Mouse (Mus musculus) kidney, postnatal 0 days (tissue): ENCODE data around the gene Tle3. TPM values are rescaled to one million over a fixed set of nuclear protein-coding genes. Genes with fewer than 3 reads are reported as not detected.
A peak's percentile ranks its signal among the peaks of the same experiment; 100 is the strongest.

Source experiments
- ATAC-seq: fragments of 200-750 bp; cut with Nextera tagmentation; replicated peaks from 2 replicates; pipeline ENCODE4 v1.8.0; 2017; ENCODE audit warnings: low read depth, moderate number of reproducible peaks, moderate TSS enrichment, moderate library complexity; ENCODE audit not compliant: low FRiP score
- DNase-seq: peaks from one replicate; pipeline ENCODE4 v3.0.0-alpha.2; 2016; ENCODE audit warnings: low spot score
- H3K27ac ChIP-seq: fragments of 300-500 bp; sonication (generic); 2 replicates; pipeline ENCODE4 v1.5.1; 2014; ENCODE audit warnings: mild to moderate bottlenecking
- H3K27me3 ChIP-seq: fragments of 300-500 bp; sonication (generic); 2 replicates; pipeline ENCODE4 v1.6.1; 2014; ENCODE audit warnings: low read length, mixed read lengths; ENCODE audit not compliant: insufficient read depth
- H3K36me3 ChIP-seq: fragments of 300-500 bp; sonication (generic); 2 replicates; pipeline ENCODE4 v1.6.1; 2014; ENCODE audit warnings: low read length, mixed read lengths; ENCODE audit not compliant: insufficient read depth
- H3K4me1 ChIP-seq: fragments of 300-500 bp; sonication (generic); replicated peaks from 2 replicates; pipeline ENCODE4 v1.6.1; 2014; ENCODE audit warnings: antibody characterized with exemption, low read length, mixed read lengths; ENCODE audit not compliant: insufficient read depth
- H3K4me2 ChIP-seq: fragments of 300-500 bp; sonication (generic); 2 replicates; pipeline ENCODE4 v1.6.1; 2014; ENCODE audit warnings: mild to moderate bottlenecking, low read length, moderate library complexity, mixed read lengths
- H3K4me3 ChIP-seq: fragments of 300-500 bp; sonication (generic); replicated peaks from 2 replicates; pipeline ENCODE4 v1.5.1; 2014; ENCODE audit warnings: low read depth, low read length
- H3K9ac ChIP-seq: fragments of 300-500 bp; sonication (generic); 2 replicates; pipeline ENCODE4 v1.6.1; 2014; ENCODE audit warnings: low read depth, low read length
- H3K9me3 ChIP-seq: fragments of 300-500 bp; sonication (generic); replicated peaks from 2 replicates; pipeline ENCODE4 v1.6.1; 2016; ENCODE audit warnings: low read length, inconsistent platforms, mixed read lengths
- CTCF ChIP-seq: IDR thresholded peaks from 2 replicates; pipeline ENCODE4 v1.5.1; 2016; ENCODE audit warnings: antibody characterized with exemption, low read depth, mild to moderate bottlenecking, moderate library complexity
- WGBS: fragments of 180-500 bp; shearing (Covaris S2); extraction: QIAGEN DNeasy Blood & Tissue Kit; methylation state at CpG from one replicate; pipeline ENCODE4 v1.1.7; 2014; 5-methylcytosine and 5-hydroxymethylcytosine counted together
- polyA plus RNA-seq: library from polyadenylated mRNA; unstranded; fragments of >200 nt; fragmentation: Nextera tagmentation; extraction: Ambion mirVana; gene quantifications from 2 replicates; pipeline ENCODE4 v1.2.1, GENCODE M21; 2015

Gene Tle3
- polyA plus RNA-seq, 1 experiment from 2014 or later, result 22.0 TPM

DNA sequence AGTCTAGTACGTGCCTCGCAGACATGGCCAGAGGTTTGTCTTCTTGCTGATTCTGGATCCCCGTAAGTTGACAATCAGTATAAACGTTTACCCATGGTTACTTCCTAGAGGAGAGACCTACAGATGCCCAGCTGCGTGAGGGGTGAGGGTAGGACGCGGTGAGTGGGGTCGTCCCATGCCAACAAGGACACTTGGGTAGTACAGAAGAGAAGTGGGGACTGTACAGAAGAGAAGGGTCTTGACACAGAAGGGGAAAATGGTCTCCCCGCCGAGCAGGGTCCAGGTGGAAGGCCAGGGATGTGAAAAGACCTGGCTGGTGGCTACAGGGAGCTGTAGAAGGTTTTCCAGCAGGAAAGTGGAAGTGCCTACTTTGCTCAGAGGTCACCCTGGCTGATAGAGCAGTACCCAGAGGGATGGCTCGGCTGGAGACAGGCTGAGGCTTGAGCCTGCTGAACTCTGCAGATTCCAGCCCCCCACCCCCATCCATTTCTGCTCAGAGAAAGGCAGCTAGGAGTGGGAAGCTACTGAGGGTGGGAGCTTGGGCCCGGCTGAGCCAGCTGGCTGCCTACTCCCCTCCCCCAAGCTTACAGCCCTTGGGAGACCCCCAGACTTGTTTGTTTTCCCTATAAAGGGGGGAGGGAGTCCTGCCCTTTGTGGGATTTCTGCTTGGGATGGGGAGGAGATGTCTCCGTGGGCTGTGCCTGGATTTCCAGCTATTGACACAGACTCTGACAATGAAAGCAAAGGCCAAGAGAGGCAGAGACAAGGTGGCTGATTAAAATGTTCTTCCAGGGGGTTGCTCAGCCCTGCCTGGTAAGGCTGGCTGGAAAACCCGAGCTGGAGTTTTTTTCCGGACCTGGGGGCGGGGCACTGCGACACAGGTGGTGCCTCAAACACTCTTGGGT is 11.2 kb upstream of the Tle3 start:
- no peak overlapping the region for H3K9ac ChIP-seq
- no peaks in the 10 kb centered on the region for H3K36me3 ChIP-seq
- H3K4me1 ChIP-seq, result peaks cover 22% of the 10 kb centered on the region
- H3K4me3 ChIP-seq, result no peak overlapping the region
- ATAC-seq (peak; percentile 77), DNase-seq (peak; percentile 89)
- H3K27me3 ChIP-seq, result no peaks in the 10 kb centered on the region
- peak overlapping the region; percentile 23; the same call in 1 of the 2 replicates for H3K4me2 ChIP-seq
- H3K9me3 ChIP-seq, result no peaks in the 10 kb centered on the region
- TF ChIP-seq CTCF, result no peak
- WGBS, result 34% methylated on average over 17 of the region's 17 CpGs
- no peak overlapping the region for H3K27ac ChIP-seq

DNA sequence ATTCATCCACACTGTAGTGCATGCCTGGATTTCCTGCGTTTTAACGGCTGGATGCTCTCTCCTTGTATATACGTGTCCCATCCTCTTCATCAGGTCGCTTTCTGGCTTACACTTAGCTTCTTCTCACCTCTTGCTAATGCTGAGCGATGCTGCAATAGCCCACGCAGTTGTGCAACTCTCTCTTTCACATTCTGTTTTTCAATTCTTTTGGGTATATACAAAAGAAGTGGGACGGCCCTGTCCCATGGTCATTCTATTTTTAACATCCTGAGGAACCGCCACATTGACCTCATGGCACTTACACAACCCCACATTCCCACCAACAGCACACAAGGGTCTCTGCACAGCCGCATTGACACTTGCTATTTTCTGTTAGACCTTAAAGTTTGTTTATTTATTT is 9.0 kb upstream of the Tle3 start:
- no peak overlapping the region for H3K4me2 ChIP-seq
- H3K4me1 ChIP-seq, result peaks cover 39% of the 10 kb centered on the region
- H3K9ac ChIP-seq, result no peak overlapping the region
- DNase-seq (no peak), ATAC-seq (no peak)
- TF ChIP-seq CTCF, result no peak
- no peak overlapping the region for H3K27ac ChIP-seq
- no peaks in the 10 kb centered on the region for H3K9me3 ChIP-seq
- 63% methylated on average over 9 of the region's 9 CpGs for WGBS
- no peak overlapping the region for H3K4me3 ChIP-seq
- no peaks in the 10 kb centered on the region for H3K27me3 ChIP-seq
- H3K36me3 ChIP-seq, result no peaks in the 10 kb centered on the region

DNA sequence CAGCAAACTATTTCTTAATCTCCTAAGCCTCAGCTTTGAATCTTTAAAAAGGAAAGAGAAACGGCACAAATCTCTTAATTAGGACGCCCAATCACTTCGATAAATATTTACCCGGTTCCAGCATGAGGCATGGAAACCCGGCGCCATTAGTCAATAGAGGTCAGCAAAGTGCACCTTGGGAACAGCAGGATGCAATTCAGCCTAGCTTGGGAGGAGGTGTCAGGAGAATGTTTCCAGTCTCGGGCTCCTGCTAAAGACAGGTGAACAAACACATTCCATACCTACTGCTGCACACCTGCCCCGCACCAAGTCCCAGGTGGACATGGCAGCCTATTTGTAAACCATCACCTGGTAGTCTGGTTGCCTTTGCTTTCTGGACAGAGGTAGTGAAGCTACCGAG is 6.1 kb upstream of the Tle3 start:
- H3K27ac ChIP-seq, result no peak overlapping the region
- DNase-seq (no peak), ATAC-seq (no peak)
- WGBS, result 47% methylated on average over 9 of the region's 9 CpGs
- H3K9me3 ChIP-seq, result no peaks in the 10 kb centered on the region
- peaks cover 47% of the 10 kb centered on the region for H3K4me1 ChIP-seq
- H3K4me3 ChIP-seq, result no peak overlapping the region
- no peaks in the 10 kb centered on the region for H3K27me3 ChIP-seq
- no peak for TF ChIP-seq CTCF
- no peaks in the 10 kb centered on the region for H3K36me3 ChIP-seq
- H3K4me2 ChIP-seq, result no peak overlapping the region
- H3K9ac ChIP-seq, result no peak overlapping the region

DNA sequence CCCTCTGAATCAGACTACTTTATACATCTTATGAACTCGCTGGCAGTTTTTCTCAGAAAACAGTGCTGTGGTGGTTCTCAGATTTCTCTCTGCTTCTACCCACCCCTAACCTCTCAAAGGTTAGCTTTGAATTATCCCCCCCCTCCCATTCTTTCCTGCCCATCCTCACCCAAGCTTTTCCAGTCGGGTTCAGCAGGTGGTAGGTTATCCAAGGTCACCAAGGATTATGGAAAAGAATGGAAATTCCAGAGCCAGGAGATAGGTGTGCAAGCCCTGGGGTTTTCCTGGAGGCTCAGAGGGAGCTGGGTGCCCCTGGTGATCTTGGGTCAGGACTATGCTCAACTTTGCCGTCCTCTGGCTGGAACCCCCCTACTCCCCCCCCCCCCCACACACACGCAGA is 5.0 kb upstream of the Tle3 start:
- no peak overlapping the region for H3K4me3 ChIP-seq
- H3K27ac ChIP-seq, result no peak overlapping the region
- H3K36me3 ChIP-seq, result no peaks in the 10 kb centered on the region
- no peaks in the 10 kb centered on the region for H3K27me3 ChIP-seq
- H3K9ac ChIP-seq, result no peak overlapping the region
- DNase-seq (no peak), ATAC-seq (no peak)
- 35% methylated on average over 4 of the region's 4 CpGs for WGBS
- no peak for TF ChIP-seq CTCF
- H3K9me3 ChIP-seq, result no peaks in the 10 kb centered on the region
- H3K4me1 ChIP-seq, result peaks cover 44% of the 10 kb centered on the region
- H3K4me2 ChIP-seq, result no peak overlapping the region

DNA sequence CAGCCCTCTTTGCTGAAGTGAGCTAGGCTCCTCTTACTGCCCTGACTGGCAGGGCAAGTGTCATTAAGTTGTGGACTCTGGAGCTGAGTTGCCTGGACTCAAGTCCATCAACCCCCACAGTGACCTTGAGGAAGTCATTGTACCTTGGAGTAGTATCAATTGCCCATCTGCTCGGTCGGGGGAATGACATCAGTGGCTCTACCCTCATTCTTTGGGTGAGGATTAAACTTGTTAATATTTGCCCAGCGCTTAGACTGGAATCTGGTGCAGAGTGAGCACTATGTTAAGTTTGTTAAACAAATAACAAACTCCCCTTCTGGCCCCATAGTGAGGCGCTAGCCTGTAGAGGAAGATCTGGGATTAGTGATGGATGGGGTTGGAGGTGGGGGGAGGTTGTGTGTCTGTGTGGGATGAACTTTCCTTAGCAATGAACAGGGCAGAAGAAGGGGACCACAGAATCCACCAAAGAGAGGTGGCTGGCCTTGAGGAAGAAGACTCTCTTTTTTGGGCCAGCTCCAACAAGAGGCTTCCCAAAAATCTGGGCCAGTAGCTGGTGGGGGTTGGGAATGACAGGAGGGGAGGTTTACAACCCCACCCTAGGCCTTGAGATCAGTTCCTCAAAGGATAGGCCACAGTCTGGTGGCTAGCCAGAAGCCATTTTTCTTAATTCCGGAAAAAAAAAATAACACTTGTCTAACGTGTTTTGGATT is 4.2 kb upstream of the Tle3 start:
- no peaks in the 10 kb centered on the region for H3K36me3 ChIP-seq
- H3K27me3 ChIP-seq, result no peaks in the 10 kb centered on the region
- peak; percentile 47 for DNase-seq
- ATAC-seq, result no peak; the same call in 1 of the 2 replicates
- no peak overlapping the region for H3K4me2 ChIP-seq
- no peak for TF ChIP-seq CTCF
- peaks cover 44% of the 10 kb centered on the region for H3K4me1 ChIP-seq
- no peak overlapping the region for H3K4me3 ChIP-seq
- no peaks in the 10 kb centered on the region for H3K9me3 ChIP-seq
- no peak overlapping the region for H3K27ac ChIP-seq
- 11% methylated on average over 6 of the region's 6 CpGs for WGBS
- H3K9ac ChIP-seq, result no peak overlapping the region

DNA sequence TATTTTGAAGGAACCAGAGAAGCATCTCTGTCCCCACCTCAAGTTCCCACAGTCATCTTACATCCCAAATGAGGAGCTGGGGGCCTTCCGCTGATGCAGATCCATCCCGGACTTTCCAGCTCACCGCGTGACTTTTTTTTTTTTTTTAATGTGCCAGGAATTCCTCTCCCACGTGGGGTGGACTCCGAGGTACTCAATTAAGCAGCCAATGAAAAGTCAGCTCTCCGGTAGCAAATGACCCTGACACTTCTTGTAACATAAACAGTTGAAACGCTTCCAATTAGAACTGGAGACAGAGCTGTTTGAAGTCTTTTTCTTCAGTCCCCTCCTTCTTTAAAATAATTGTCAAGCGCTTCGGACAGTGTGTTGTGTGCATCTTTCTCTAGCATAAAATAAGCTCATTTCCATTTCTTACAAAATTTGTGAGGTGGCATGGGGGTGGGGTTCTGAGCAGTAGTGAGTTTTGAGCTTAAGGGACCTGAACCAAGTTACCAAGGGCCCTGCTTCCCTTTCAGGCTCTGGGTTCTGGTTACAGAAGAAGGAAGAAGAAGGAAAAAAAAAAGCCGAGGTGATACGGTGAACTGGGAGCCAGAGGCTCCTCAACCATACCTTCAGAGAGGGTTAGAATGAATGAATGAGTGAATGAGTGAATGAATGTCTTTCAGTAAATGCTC is 3.5 kb upstream of the Tle3 start:
- Histone ChIP-seq H3K4me3 (0 out of 2 replicates have a peak overlapping the region, but pooled peaks have one; percentile 8), H3K4me2 (peak overlapping the region; percentile 56), H3K27ac (peak overlapping the region; percentile 31; the same call in 1 of the 2 replicates), H3K4me1 (peaks cover 44% of the 10 kb centered on the region), H3K9ac (no peak overlapping the region), H3K27me3 (no peaks in the 10 kb centered on the region), H3K9me3 (no peaks in the 10 kb centered on the region), H3K36me3 (no peaks in the 10 kb centered on the region)
- WGBS, result under 1% methylated on average over 12 of the region's 12 CpGs
- DNase-seq (peak; percentile 99), ATAC-seq (no peak)
- no peak for TF ChIP-seq CTCF
